Mouse (Mus musculus): ENCODE data around the gene Il24.

DNA sequence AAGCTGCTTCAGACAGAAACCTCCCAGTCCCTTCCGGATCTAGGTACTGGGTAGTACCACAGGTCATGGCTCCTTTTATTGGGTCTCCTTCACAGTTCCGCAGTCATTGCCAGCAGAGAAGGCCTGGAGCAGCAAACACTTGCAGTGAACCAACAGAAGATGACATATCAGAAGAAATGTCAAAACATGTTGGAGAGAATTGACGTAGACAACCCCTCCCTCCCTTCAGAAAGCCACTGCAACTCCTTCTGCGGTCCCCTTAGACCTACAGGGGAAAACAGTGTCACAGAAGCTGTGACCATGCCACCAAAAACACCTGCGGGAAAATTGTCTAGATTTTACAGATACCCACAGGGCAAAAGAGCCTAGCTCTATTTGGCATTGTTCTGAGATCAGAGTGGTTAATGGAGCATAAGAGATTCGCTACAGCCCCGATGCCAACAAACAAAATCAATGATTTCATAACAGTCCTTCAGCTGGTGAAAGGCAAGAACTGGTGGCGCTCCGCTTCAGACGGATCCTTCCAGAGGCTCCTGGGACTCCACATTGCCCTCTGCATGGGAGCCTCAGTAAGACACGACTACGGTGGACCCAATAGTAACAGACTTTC is 24.3 kb upstream of the Il24 start, which contains the start of gene Il20:
- TF ChIP-seq MYC (IDR thresholded peaks at IDR 0.05; ENCODE audit: low read depth, low read length), result no peak
- no peak for TF ChIP-seq ZC3H11A (IDR thresholded peaks at IDR 0.05; ENCODE audit: low read depth, low read length)
- no peak for TF ChIP-seq RCOR1 (conservative IDR thresholded peaks at IDR 0.05; ENCODE audit: low read depth, low read length)
- TF ChIP-seq USF1 (IDR thresholded peaks at IDR 0.05; ENCODE audit: low read depth, low read length), result no peak
- TF ChIP-seq CTCF (conservative IDR thresholded peaks at IDR 0.05 in 1 of 2, IDR thresholded peaks at IDR 0.05 in 1 of 2; ENCODE audit: low read depth in 2 of 2, low read length in 2 of 2), result no peak
- TF ChIP-seq MXI1 (IDR thresholded peaks at IDR 0.05; ENCODE audit: low read depth, low read length), result no peak
- TF ChIP-seq POLR2AphosphoS2 (IDR thresholded peaks at IDR 0.05; ENCODE audit: low read depth, low read length), result no peak
- TF ChIP-seq NRF1 (IDR thresholded peaks at IDR 0.05; ENCODE audit: low read depth, low read length), result no peak
- TF ChIP-seq MAX (IDR thresholded peaks at IDR 0.05; ENCODE audit: low read length), result no peak
- no peak for TF ChIP-seq HCFC1 (IDR thresholded peaks at IDR 0.05; ENCODE audit: low read depth, low read length)
- TF ChIP-seq TBP (conservative IDR thresholded peaks at IDR 0.05; ENCODE audit: low read depth, low read length), result no peak
- TF ChIP-seq POLR2A (IDR thresholded peaks at IDR 0.05; ENCODE audit: low read depth, low read length), result no peak
- no peak for TF ChIP-seq CHD2 (IDR thresholded peaks at IDR 0.05; ENCODE audit: low read length)
- no peak for TF ChIP-seq ELF1 (IDR thresholded peaks at IDR 0.05; ENCODE audit: low read depth, low read length)

Data from CH12.LX (cell line).